Mouse (Mus musculus) lung, postnatal 0 days (tissue): ENCODE data around the gene Lactbl1. TPM values are rescaled to one million over a fixed set of nuclear protein-coding genes. Genes with fewer than 3 reads are reported as not detected.

ENCODE experiments used
- ATAC-seq: fragments of 200-750 bp; cut with Nextera tagmentation; 2 replicates; pipeline ENCODE4 v1.8.0; 2017; ENCODE audit warnings: moderate library complexity
- DNase-seq: peaks from one replicate; pipeline ENCODE4 v3.0.0-alpha.2; 2016; ENCODE audit warnings: low spot score
- H3K27ac ChIP-seq: fragments of 300-500 bp; sonication (generic); 2 replicates; pipeline ENCODE4 v1.5.1; 2014; ENCODE audit warnings: antibody characterized with exemption, mild to moderate bottlenecking, low read length, mixed read lengths
- H3K27me3 ChIP-seq: fragments of 300-500 bp; sonication (generic); replicated peaks from 2 replicates; pipeline ENCODE4 v1.6.1; 2014; ENCODE audit warnings: low read length, mixed read lengths; ENCODE audit not compliant: insufficient read depth
- H3K36me3 ChIP-seq: fragments of 300-500 bp; sonication (generic); 2 replicates; pipeline ENCODE4 v1.6.1; 2014; ENCODE audit warnings: low read length, mixed read lengths; ENCODE audit not compliant: insufficient read depth
- H3K4me1 ChIP-seq: fragments of 300-500 bp; sonication (generic); 2 replicates; pipeline ENCODE4 v1.6.1; 2014; ENCODE audit warnings: antibody characterized with exemption, low read depth, low read length, mixed read lengths; ENCODE audit not compliant: insufficient read depth
- H3K4me2 ChIP-seq: fragments of 300-500 bp; sonication (generic); replicated peaks from 2 replicates; pipeline ENCODE4 v1.6.1; 2014; ENCODE audit warnings: low read depth, mild to moderate bottlenecking, low read length, moderate library complexity, mixed read lengths
- H3K4me3 ChIP-seq: fragments of 300-500 bp; sonication (generic); 2 replicates; pipeline ENCODE4 v1.5.1; 2014; ENCODE audit warnings: low read depth, low read length
- H3K9ac ChIP-seq: fragments of 300-500 bp; sonication (generic); replicated peaks from 2 replicates; pipeline ENCODE4 v1.6.1; 2014; ENCODE audit warnings: low read depth, mild to moderate bottlenecking
- H3K9me3 ChIP-seq: fragments of 300-500 bp; sonication (generic); 2 replicates; pipeline ENCODE4 v1.6.1; 2016; ENCODE audit warnings: low read length, mixed read lengths
- CTCF ChIP-seq: IDR thresholded peaks from 2 replicates; pipeline ENCODE4 v1.5.1; 2016; ENCODE audit warnings: antibody characterized with exemption, mild to moderate bottlenecking
- EP300 ChIP-seq: IDR thresholded peaks from 2 replicates; pipeline ENCODE4 v1.6.1; 2016; ENCODE audit warnings: antibody characterized with exemption, mild to moderate bottlenecking, control low read depth
- WGBS: fragments of 180-500 bp; shearing (Covaris S2); extraction: QIAGEN DNeasy Blood & Tissue Kit; methylation state at CpG from one replicate; pipeline ENCODE4 v1.1.7; 2014; 5-methylcytosine and 5-hydroxymethylcytosine counted together
- polyA plus RNA-seq: library from polyadenylated mRNA; unstranded; fragments of >200 nt; fragmentation: Nextera tagmentation; extraction: Ambion mirVana; gene quantifications from 2 replicates; pipeline ENCODE4 v1.2.1, GENCODE M21; 2015

Lactbl1 gene
- polyA plus RNA-seq, 1 experiment from 2014 or later: not detected

GRCm38 (mm10) chr4:136631237-136631994 lies 9.0 kb downstream of the Lactbl1 start:
- H3K4me2 ChIP-seq: no peak overlapping the region
- DNase-seq (no peak), ATAC-seq (no peak)
- WGBS: 74% methylated on average over 11 of the region's 11 CpGs
- H3K27ac ChIP-seq: no peak overlapping the region
- H3K9me3 ChIP-seq: no peaks in the 10 kb centered on the region
- TF ChIP-seq CTCF (no peak), EP300 (no peak)
- no peaks in the 10 kb centered on the region for H3K4me1 ChIP-seq
- no peak overlapping the region for H3K4me3 ChIP-seq
- no peaks in the 10 kb centered on the region for H3K36me3 ChIP-seq
- H3K9ac ChIP-seq: no peak overlapping the region
- H3K27me3 ChIP-seq: peaks cover 3% of the 10 kb centered on the region

- TF ChIP-seq EP300 (no peak), CTCF (peak; percentile 19; the same call in 1 of the 2 replicates)
- no peak overlapping the region for H3K9ac ChIP-seq
- ATAC-seq: no peak
- peaks cover 17% of the 10 kb centered on the region for H3K27me3 ChIP-seq
- H3K36me3 ChIP-seq: no peaks in the 10 kb centered on the region
- no peak overlapping the region for H3K4me2 ChIP-seq
- peaks cover 6% of the 10 kb centered on the region; the same call in 1 of the 2 replicates for H3K4me1 ChIP-seq
- no peaks in the 10 kb centered on the region for H3K9me3 ChIP-seq
- H3K4me3 ChIP-seq: no peak overlapping the region
- no peak for DNase-seq
- H3K27ac ChIP-seq: no peak overlapping the region
Measured at GRCm38 (mm10) chr4:136635995-136636394, 13.6 kb downstream of the Lactbl1 start.

GRCm38 (mm10) chr4:136636511-136636910 lies 14.1 kb downstream of the Lactbl1 start:
- ATAC-seq: no peak
- Histone ChIP-seq H3K27ac (no peak overlapping the region), H3K27me3 (peaks cover 17% of the 10 kb centered on the region), H3K36me3 (no peaks in the 10 kb centered on the region), H3K9me3 (no peaks in the 10 kb centered on the region), H3K9ac (no peak overlapping the region), H3K4me1 (peaks cover 6% of the 10 kb centered on the region; the same call in 1 of the 2 replicates), H3K4me2 (no peak overlapping the region), H3K4me3 (no peak overlapping the region)
- TF ChIP-seq CTCF (no peak), EP300 (no peak)
- DNase-seq: no peak
- 55% methylated on average over 5 of the region's 5 CpGs for whole genome bisulfite sequencing

GRCm38 (mm10) chr4:136636983-136637562 lies 14.7 kb downstream of the Lactbl1 start:
- H3K9ac ChIP-seq: no peak overlapping the region
- H3K4me1 ChIP-seq: peaks cover 6% of the 10 kb centered on the region; the same call in 1 of the 2 replicates
- H3K27ac ChIP-seq: no peak overlapping the region
- WGBS: 17% methylated on average over 37 of the region's 37 CpGs
- peaks cover 17% of the 10 kb centered on the region for H3K27me3 ChIP-seq
- ATAC-seq (no peak), DNase-seq (no peak)
- H3K4me3 ChIP-seq: peak overlapping the region; percentile 37
- H3K36me3 ChIP-seq: no peaks in the 10 kb centered on the region
- no peaks in the 10 kb centered on the region for H3K9me3 ChIP-seq
- TF ChIP-seq CTCF (no peak), EP300 (no peak)
- peak overlapping the region; percentile 67 for H3K4me2 ChIP-seq

GRCm38 (mm10) chr4:136637563-136638229 lies 15.3 kb downstream of the Lactbl1 start:
- H3K9ac ChIP-seq: no peak overlapping the region
- H3K4me2 ChIP-seq: peak overlapping the region; percentile 67
- DNase-seq: no peak
- 3% methylated on average over 72 of the region's 76 CpGs for WGBS
- H3K4me1 ChIP-seq: peaks cover 6% of the 10 kb centered on the region; the same call in 1 of the 2 replicates
- ATAC-seq: no peak; the same call in 1 of the 2 replicates
- H3K27ac ChIP-seq: no peak overlapping the region
- no peaks in the 10 kb centered on the region for H3K9me3 ChIP-seq
- H3K4me3 ChIP-seq: peak overlapping the region; percentile 37
- H3K27me3 ChIP-seq: peaks cover 17% of the 10 kb centered on the region
- TF ChIP-seq EP300: no peak
- no peak for TF ChIP-seq CTCF
- H3K36me3 ChIP-seq: no peaks in the 10 kb centered on the region

GRCm38 (mm10) chr4:136638230-136638750 lies 15.9 kb downstream of the Lactbl1 start:
- DNase-seq: no peak
- TF ChIP-seq CTCF (no peak), EP300 (no peak)
- H3K27ac ChIP-seq: no peak overlapping the region
- peaks cover 6% of the 10 kb centered on the region; the same call in 1 of the 2 replicates for H3K4me1 ChIP-seq
- H3K36me3 ChIP-seq: no peaks in the 10 kb centered on the region
- H3K4me3 ChIP-seq: no peak overlapping the region
- peaks cover 17% of the 10 kb centered on the region for H3K27me3 ChIP-seq
- 35% methylated on average over 7 of the region's 7 CpGs for WGBS
- no peaks in the 10 kb centered on the region for H3K9me3 ChIP-seq
- ATAC-seq: no peak
- H3K9ac ChIP-seq: no peak overlapping the region
- H3K4me2 ChIP-seq: no peak overlapping the region
